Mouse (Mus musculus) neutrophil, adult 5-6 weeks (primary cell): ENCODE data around the gene Rgs3. TPM values are rescaled to one million over a fixed set of nuclear protein-coding genes. Genes with fewer than 3 reads are reported as not detected.

Experiments used
- ATAC-seq: fragments of 151-379, 151-347 bp; 2 replicates; pipeline ENCODE4 v1.8.0; 2017; ENCODE audit warnings: mild to moderate bottlenecking, moderate TSS enrichment; ENCODE audit not compliant: insufficient number of reproducible peaks, poor library complexity, low FRiP score, severe bottlenecking; ENCODE audit errors: extremely low read depth
- total RNA-seq: library from RNA; stranded (forward); fragments of 200-1000 nt; gene quantifications from 2 replicates; pipeline ENCODE4 v1.2.3, GENCODE M21; 2017

Rgs3 gene
- total RNA-seq, 1 experiment from 2014 or later, result 166 TPM

GRCm38 (mm10) chr4:62541802-62542201, 17.8 kb upstream of the Rgs3 start:
- ATAC-seq, result no peak

- no peak for ATAC-seq
Observed at GRCm38 (mm10) chr4:62543782-62544181, 15.9 kb upstream of the Rgs3 start.

GRCm38 (mm10) chr4:62544801-62545200, 14.8 kb upstream of the Rgs3 start:
- no peak for ATAC-seq

- ATAC-seq, result no peak
Observed at GRCm38 (mm10) chr4:62551966-62552365, 7.7 kb upstream of the Rgs3 start.

GRCm38 (mm10) chr4:62557436-62557835, 2.2 kb upstream of the Rgs3 start:
- no peak for ATAC-seq

GRCm38 (mm10) chr4:62560963-62561629, 1.4 kb downstream of the Rgs3 start:
- peak; percentile 91 for ATAC-seq

- ATAC-seq, result no peak
Observed at GRCm38 (mm10) chr4:62561630-62562001, 2.0 kb downstream of the Rgs3 start.

GRCm38 (mm10) chr4:62562006-62562405, 2.4 kb downstream of the Rgs3 start:
- ATAC-seq, result no peak

- ATAC-seq, result no peak
Observed at GRCm38 (mm10) chr4:62566530-62566929, 6.9 kb downstream of the Rgs3 start.

GRCm38 (mm10) chr4:62567696-62568095, 8.0 kb downstream of the Rgs3 start:
- no peak for ATAC-seq

GRCm38 (mm10) chr4:62568359-62568758, 8.7 kb downstream of the Rgs3 start:
- ATAC-seq, result no peak

- no peak for ATAC-seq
Observed at GRCm38 (mm10) chr4:62569603-62570002, 10.0 kb downstream of the Rgs3 start.

GRCm38 (mm10) chr4:62570029-62570428, 10.4 kb downstream of the Rgs3 start:
- no peak for ATAC-seq

GRCm38 (mm10) chr4:62582365-62583264, 23.0 kb downstream of the Rgs3 start:
- ATAC-seq, result no peak

GRCm38 (mm10) chr4:62583265-62584092, 23.8 kb downstream of the Rgs3 start:
- peak; percentile 24; the same call in 1 of the 2 replicates for ATAC-seq

GRCm38 (mm10) chr4:62587067-62587466, 27.4 kb downstream of the Rgs3 start:
- no peak for ATAC-seq

GRCm38 (mm10) chr4:62590878-62591277, 31.2 kb downstream of the Rgs3 start:
- ATAC-seq, result no peak

GRCm38 (mm10) chr4:62591326-62591725, 31.7 kb downstream of the Rgs3 start:
- ATAC-seq, result no peak

GRCm38 (mm10) chr4:62593546-62594240, 34.0 kb downstream of the Rgs3 start:
- ATAC-seq, result peak; percentile 87
